Mouse (Mus musculus) midbrain, embryonic 11.5 days (tissue): ENCODE data around the gene Fbxo42. TPM values are rescaled to one million over a fixed set of nuclear protein-coding genes. Genes with fewer than 3 reads are reported as not detected.

Experiments
- ATAC-seq: fragments of 200-750 bp; cut with Nextera tagmentation; 2 replicates; pipeline ENCODE4 v1.8.0; 2017; ENCODE audit warnings: moderate TSS enrichment, moderate library complexity; ENCODE audit not compliant: low FRiP score
- DNase-seq: peaks from one replicate; pipeline ENCODE4 v3.0.0; 2015; ENCODE audit warnings: low spot score; ENCODE audit errors: missing footprints
- H3K27ac ChIP-seq: fragments of 300-500 bp; sonication (generic); 2 replicates; pipeline ENCODE4 v1.5.1; 2014; ENCODE audit warnings: low read depth, low read length
- H3K27me3 ChIP-seq: fragments of 300-500 bp; sonication (generic); 2 replicates; pipeline ENCODE4 v1.6.1; 2014; ENCODE audit warnings: mild to moderate bottlenecking, low read length, moderate library complexity, mixed read lengths; ENCODE audit not compliant: control insufficient read depth, insufficient read depth
- H3K36me3 ChIP-seq: fragments of 300-500 bp; sonication (generic); 2 replicates; pipeline ENCODE4 v1.6.1; 2014; ENCODE audit warnings: mild to moderate bottlenecking, low read length, moderate library complexity, mixed read lengths; ENCODE audit not compliant: control insufficient read depth, insufficient read depth
- H3K4me1 ChIP-seq: fragments of 300-500 bp; sonication (generic); 2 replicates; pipeline ENCODE4 v1.6.1; 2014; ENCODE audit warnings: low read length; ENCODE audit not compliant: control insufficient read depth, insufficient read depth
- H3K4me2 ChIP-seq: fragments of 300-500 bp; sonication (generic); 2 replicates; pipeline ENCODE4 v1.6.1; 2014; ENCODE audit warnings: mild to moderate bottlenecking, moderate library complexity
- H3K4me3 ChIP-seq: fragments of 300-500 bp; sonication (generic); 2 replicates; pipeline ENCODE4 v1.5.1; 2014; ENCODE audit warnings: low read depth, low read length
- H3K9ac ChIP-seq: fragments of 300-500 bp; sonication (generic); 2 replicates; pipeline ENCODE4 v1.6.1; 2014; ENCODE audit warnings: low read length
- H3K9me3 ChIP-seq: fragments of 300-500 bp; sonication (generic); 2 replicates; pipeline ENCODE4 v1.6.1; 2016; ENCODE audit warnings: low read length; ENCODE audit not compliant: control insufficient read depth
- WGBS: fragments of 180-500 bp; shearing (Covaris S2); extraction: QIAGEN DNeasy Blood & Tissue Kit; methylation state at CpG from one replicate; pipeline ENCODE4 v1.1.7; 2014; 5-methylcytosine and 5-hydroxymethylcytosine counted together
- polyA plus RNA-seq: library from polyadenylated mRNA; unstranded; fragments of >200 nt; fragmentation: Nextera tagmentation; extraction: Ambion mirVana; gene quantifications from 2 replicates; pipeline ENCODE4 v1.2.1, GENCODE M21; 2014

Fbxo42 gene
- polyA plus RNA-seq, 1 experiment from 2014 or later, result 22.4 TPM

- Histone ChIP-seq H3K4me3 (no peak overlapping the region), H3K27ac (no peak overlapping the region), H3K27me3 (no peaks in the 10 kb centered on the region), H3K4me2 (no peak overlapping the region), H3K9ac (no peak overlapping the region), H3K4me1 (no peaks in the 10 kb centered on the region), H3K9me3 (no peaks in the 10 kb centered on the region), H3K36me3 (no peaks in the 10 kb centered on the region)
- DNase-seq (no peak), ATAC-seq (no peak)
- 89% methylated on average over 5 of the region's 5 CpGs for WGBS
These were observed 12.0 kb downstream of the Fbxo42 start for GRCm38 (mm10) chr4:141159666-141160065.

DNA sequence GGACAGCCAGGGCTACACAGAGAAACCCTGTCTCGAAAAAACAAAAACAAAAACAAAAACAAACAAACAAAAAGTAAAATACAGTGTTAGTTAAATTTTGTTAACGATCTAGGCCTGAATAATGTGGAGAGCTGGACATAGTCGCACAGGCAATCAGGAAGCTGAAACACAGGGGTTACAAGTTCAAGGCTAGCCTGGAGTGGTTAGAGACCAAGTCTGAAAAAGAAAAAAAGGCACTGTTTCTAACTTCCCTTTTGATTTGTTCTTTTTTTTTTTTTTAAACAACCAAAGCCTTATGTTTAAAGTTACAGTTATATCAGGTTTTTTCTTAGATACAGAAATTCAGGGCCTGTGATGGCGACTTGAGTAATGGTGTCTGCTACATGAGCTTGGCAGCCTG, 12.5 kb downstream of the Fbxo42 start:
- 91% methylated on average over 4 of the region's 4 CpGs for WGBS
- ATAC-seq (no peak), DNase-seq (no peak)
- Histone ChIP-seq H3K4me1 (no peaks in the 10 kb centered on the region), H3K9me3 (no peaks in the 10 kb centered on the region), H3K27me3 (no peaks in the 10 kb centered on the region), H3K9ac (no peak overlapping the region), H3K36me3 (no peaks in the 10 kb centered on the region), H3K27ac (no peak overlapping the region), H3K4me3 (no peak overlapping the region), H3K4me2 (no peak overlapping the region)

DNA sequence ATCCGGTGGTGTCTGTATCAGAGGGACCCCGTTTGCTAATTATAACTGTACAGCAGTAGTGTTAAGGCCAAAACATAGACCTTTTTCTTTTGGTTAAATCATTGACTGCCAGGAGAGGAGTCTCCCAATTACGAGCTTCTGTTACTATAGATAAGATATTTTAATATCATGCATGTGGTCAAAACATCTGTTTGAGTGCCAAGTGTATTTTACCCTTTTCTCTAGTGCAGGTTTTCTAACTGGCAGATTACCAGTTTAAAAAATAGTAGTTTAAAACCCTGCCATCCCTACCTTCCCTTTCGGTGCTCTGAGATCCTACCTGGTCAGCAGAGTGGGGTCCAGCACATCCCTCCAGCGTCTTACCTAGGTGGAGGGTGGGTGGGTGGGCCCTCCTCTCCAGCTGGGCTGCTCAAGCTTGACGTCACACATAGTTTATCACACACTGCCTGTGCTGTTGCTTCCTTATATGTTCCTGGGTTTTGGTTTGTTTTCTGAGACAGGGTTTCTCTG, 14.0 kb downstream of the Fbxo42 start:
- Histone ChIP-seq H3K27ac (no peak overlapping the region), H3K4me2 (no peak overlapping the region), H3K4me1 (no peaks in the 10 kb centered on the region), H3K36me3 (no peaks in the 10 kb centered on the region), H3K9ac (no peak overlapping the region), H3K4me3 (no peak overlapping the region), H3K9me3 (no peaks in the 10 kb centered on the region), H3K27me3 (no peaks in the 10 kb centered on the region)
- no peak for DNase-seq
- 95% methylated on average over 6 of the region's 6 CpGs for WGBS
- no peak for ATAC-seq

DNA sequence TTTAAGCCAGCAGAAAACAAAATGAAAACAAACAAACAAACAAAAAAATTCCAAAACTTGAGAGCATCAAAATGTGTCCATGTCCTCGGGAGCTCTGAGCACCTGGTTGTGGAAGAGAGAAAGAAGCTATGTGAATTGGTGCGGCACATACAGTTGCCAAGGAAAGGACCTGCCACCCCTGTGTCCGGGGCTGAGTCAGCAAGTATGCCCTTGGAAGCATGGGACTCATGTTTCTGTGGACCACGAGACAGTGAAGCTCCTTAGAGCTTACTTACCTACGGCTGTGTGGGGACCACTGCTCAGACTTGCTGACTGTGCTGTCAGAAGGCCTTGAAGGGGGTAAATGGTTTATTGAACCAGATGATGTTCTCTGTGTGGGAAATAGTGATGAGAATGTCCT, 16.0 kb downstream of the Fbxo42 start:
- 97% methylated on average over 5 of the region's 5 CpGs for WGBS
- Histone ChIP-seq H3K27me3 (no peaks in the 10 kb centered on the region), H3K4me2 (no peak overlapping the region), H3K9me3 (no peaks in the 10 kb centered on the region), H3K36me3 (0 out of 2 replicates have a peak, but pooled peaks cover 3% of the 10 kb centered on the region), H3K9ac (no peak overlapping the region), H3K4me3 (no peak overlapping the region), H3K4me1 (no peaks in the 10 kb centered on the region), H3K27ac (no peak overlapping the region)
- ATAC-seq, result no peak
- DNase-seq, result no peak

GRCm38 (mm10) chr4:141165744-141166292, 18.1 kb downstream of the Fbxo42 start:
- Histone ChIP-seq H3K27ac (no peak overlapping the region), H3K4me3 (no peak overlapping the region), H3K4me1 (no peaks in the 10 kb centered on the region), H3K9me3 (no peaks in the 10 kb centered on the region), H3K9ac (no peak overlapping the region), H3K36me3 (peaks cover 7% of the 10 kb centered on the region; the same call in 1 of the 2 replicates), H3K4me2 (no peak overlapping the region), H3K27me3 (no peaks in the 10 kb centered on the region)
- ATAC-seq (no peak), DNase-seq (no peak)
- 85% methylated on average over 8 of the region's 8 CpGs for WGBS

- Histone ChIP-seq H3K9ac (no peak overlapping the region), H3K36me3 (peaks cover 16% of the 10 kb centered on the region; the same call in 1 of the 2 replicates), H3K27ac (no peak overlapping the region), H3K4me3 (no peak overlapping the region), H3K27me3 (no peaks in the 10 kb centered on the region), H3K9me3 (no peaks in the 10 kb centered on the region), H3K4me1 (no peaks in the 10 kb centered on the region), H3K4me2 (no peak overlapping the region)
- 96% methylated on average over 3 of the region's 3 CpGs for WGBS
- no peak for DNase-seq
- no peak for ATAC-seq
These were observed 19.4 kb downstream of the Fbxo42 start for GRCm38 (mm10) chr4:141167156-141167555.

DNA sequence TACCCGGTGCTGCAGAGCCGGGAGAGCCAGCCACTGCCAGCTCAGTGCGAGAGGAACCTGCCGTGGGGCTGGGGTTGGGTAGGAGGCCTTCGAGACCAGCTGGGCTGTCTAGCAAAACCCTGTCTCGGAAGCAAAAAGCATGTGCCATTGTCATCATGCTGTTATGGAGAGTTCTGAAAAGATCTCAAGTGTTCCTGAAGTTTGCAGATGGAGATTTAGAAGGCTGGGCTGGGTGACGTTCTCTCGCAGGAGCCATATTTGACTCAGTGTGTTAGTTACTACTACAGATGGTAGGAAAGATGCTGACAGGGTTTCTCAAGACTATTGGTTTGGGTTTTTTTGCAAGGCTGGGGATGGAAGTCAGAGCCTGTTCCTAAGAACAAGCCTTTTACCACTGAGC, 24.4 kb downstream of the Fbxo42 start:
- DNase-seq (no peak), ATAC-seq (no peak)
- Histone ChIP-seq H3K4me3 (no peak overlapping the region), H3K27ac (no peak overlapping the region), H3K4me2 (no peak overlapping the region), H3K36me3 (peaks cover 16% of the 10 kb centered on the region; the same call in 1 of the 2 replicates), H3K27me3 (no peaks in the 10 kb centered on the region), H3K4me1 (no peaks in the 10 kb centered on the region), H3K9me3 (no peaks in the 10 kb centered on the region), H3K9ac (no peak overlapping the region)
- 93% methylated on average over 8 of the region's 8 CpGs for WGBS

DNA sequence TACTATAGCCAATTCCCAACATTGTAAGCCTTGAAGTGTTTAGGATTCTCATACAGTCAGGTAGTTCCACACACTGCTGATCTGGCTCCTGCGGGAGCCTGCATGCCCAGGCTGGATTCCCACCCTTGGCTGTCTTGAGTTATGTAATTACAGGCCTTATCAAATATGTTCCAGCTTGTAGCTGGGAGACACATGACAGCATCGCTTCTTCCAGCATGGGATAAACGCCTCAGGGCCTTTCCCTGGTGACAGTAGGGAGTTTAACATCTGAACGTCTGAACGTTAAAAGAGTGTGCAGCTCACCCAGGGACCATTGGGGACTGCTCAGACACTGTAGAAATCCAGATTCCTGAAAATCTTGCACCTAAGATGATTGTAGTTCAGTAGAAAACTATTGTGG, 28.1 kb downstream of the Fbxo42 start:
- Histone ChIP-seq H3K36me3 (peaks cover 9% of the 10 kb centered on the region), H3K9ac (no peak overlapping the region), H3K4me3 (no peak overlapping the region), H3K4me1 (no peaks in the 10 kb centered on the region), H3K27ac (no peak overlapping the region), H3K27me3 (no peaks in the 10 kb centered on the region), H3K4me2 (no peak overlapping the region), H3K9me3 (no peaks in the 10 kb centered on the region)
- no peak for ATAC-seq
- 88% methylated on average over 5 of the region's 5 CpGs for WGBS
- DNase-seq, result no peak

DNA sequence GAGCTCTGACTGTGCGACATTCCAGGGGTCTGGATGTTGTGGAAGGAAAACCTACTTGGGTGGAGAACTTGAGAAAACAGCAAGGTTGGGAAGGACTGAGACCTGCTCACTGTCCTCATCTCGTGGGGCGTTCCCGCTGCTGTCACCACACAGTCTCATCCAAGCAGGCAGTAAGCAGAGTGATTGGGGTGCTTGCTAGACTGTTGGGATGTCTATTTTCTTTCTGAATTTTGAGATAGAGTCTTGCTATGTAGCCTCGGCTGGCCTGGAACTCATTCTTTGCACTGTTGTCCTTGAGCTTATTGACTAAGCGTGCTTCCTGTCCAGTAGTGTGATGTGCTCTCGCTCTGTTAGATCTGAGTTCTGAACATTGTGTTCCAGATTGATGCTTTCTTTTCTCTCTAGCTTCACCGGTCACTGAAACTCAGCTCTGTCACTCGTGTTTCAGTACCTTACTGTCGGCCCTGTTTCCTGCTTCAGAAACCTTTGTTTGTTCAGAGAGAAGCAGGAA, 28.7 kb downstream of the Fbxo42 start:
- Histone ChIP-seq H3K4me2 (no peak overlapping the region), H3K4me1 (no peaks in the 10 kb centered on the region), H3K27ac (no peak overlapping the region), H3K4me3 (no peak overlapping the region), H3K27me3 (no peaks in the 10 kb centered on the region), H3K9ac (no peak overlapping the region), H3K9me3 (no peaks in the 10 kb centered on the region), H3K36me3 (peaks cover 5% of the 10 kb centered on the region)
- ATAC-seq (no peak), DNase-seq (no peak)
- WGBS, result 90% methylated on average over 10 of the region's 10 CpGs
